Mouse (Mus musculus) forebrain, embryonic 13.5 days (tissue): ENCODE results near the gene Arl8a. TPM values are rescaled to one million over a fixed set of nuclear protein-coding genes. Genes with fewer than 3 reads are reported as not detected.
A peak's percentile ranks its signal among the peaks of the same experiment; 100 is the strongest.

Experiments
- ATAC-seq: fragments of 200-750 bp; cut with Nextera tagmentation; 2 replicates; pipeline ENCODE4 v1.8.0; 2017
- H3K27ac ChIP-seq: fragments of 300-500 bp; sonication (generic); 2 replicates; pipeline ENCODE4 v1.5.1; 2015; ENCODE audit warnings: inconsistent platforms, mild to moderate bottlenecking, moderate library complexity
- H3K27me3 ChIP-seq: fragments of 300-500 bp; sonication (generic); 2 replicates; pipeline ENCODE4 v1.6.1; 2015; ENCODE audit warnings: mild to moderate bottlenecking, inconsistent platforms
- H3K36me3 ChIP-seq: fragments of 300-500 bp; sonication (generic); 2 replicates; pipeline ENCODE4 v1.6.1; 2015; ENCODE audit warnings: mild to moderate bottlenecking, inconsistent platforms; ENCODE audit not compliant: poor library complexity, severe bottlenecking
- H3K4me1 ChIP-seq: fragments of 300-500 bp; sonication (generic); 2 replicates; pipeline ENCODE4 v1.6.1; 2015; ENCODE audit warnings: inconsistent platforms
- H3K4me2 ChIP-seq: fragments of 300-500 bp; sonication (generic); 2 replicates; pipeline ENCODE4 v1.6.1; 2015; ENCODE audit warnings: inconsistent platforms, mild to moderate bottlenecking, moderate library complexity
- H3K4me3 ChIP-seq: fragments of 300-500 bp; sonication (generic); 2 replicates; pipeline ENCODE4 v1.5.1; 2015; ENCODE audit warnings: mild to moderate bottlenecking, inconsistent platforms
- H3K9ac ChIP-seq: fragments of 300-500 bp; sonication (generic); 2 replicates; pipeline ENCODE4 v1.6.1; 2015; ENCODE audit warnings: mild to moderate bottlenecking, inconsistent platforms
- H3K9me3 ChIP-seq: fragments of 300-500 bp; sonication (generic); replicated peaks from 2 replicates; pipeline ENCODE4 v1.6.1; 2016; ENCODE audit warnings: inconsistent platforms
- WGBS: fragments of 180-500 bp; shearing (Covaris S2); methylation state at CpG from one replicate; pipeline ENCODE4 v1.1.7; 2015; 5-methylcytosine and 5-hydroxymethylcytosine counted together
- polyA plus RNA-seq: library from polyadenylated mRNA; unstranded; fragments of >200 nt; fragmentation: Nextera tagmentation; extraction: Ambion mirVana; gene quantifications from 2 replicates; pipeline ENCODE4 v1.2.1, GENCODE M21; 2015

The Arl8a gene
- polyA plus RNA-seq, 1 experiment from 2014 or later = 161 TPM

DNA sequence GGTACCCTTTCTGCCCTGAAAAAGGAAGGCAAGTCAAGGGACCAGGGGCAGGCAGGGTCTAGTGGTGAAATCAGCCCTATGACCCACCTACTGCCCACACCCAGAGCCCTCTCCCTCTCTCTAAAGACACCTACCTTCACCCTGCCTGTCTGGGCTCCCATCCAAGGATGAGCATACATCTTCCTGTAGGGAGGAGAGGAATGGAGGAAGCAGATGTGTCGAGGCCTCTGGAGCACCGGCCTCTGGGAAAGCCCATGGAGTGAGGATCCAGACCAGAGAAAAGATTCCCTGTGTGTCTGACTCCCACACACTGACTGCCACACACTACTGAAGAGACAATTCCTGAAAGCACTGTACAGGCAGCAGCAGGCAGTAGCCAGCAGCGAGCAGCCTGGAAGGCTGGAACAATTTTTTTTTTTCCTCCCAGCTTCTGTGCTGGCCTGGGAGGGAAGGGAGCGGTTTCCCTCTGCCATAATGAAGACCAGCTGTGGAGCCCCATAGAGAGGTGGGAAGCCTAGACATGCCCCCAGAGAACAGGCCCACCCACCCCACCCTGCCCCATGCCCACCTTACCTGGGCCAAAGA, 20.1 kb upstream of the Arl8a start:
- Histone ChIP-seq H3K9ac (no peak overlapping the region), H3K4me3 (no peak overlapping the region), H3K27ac (no peak overlapping the region), H3K9me3 (no peaks in the 10 kb centered on the region), H3K36me3 (no peaks in the 10 kb centered on the region), H3K4me1 (peaks cover 6% of the 10 kb centered on the region; the same call in 1 of the 2 replicates), H3K27me3 (peaks cover 17% of the 10 kb centered on the region), H3K4me2 (no peak overlapping the region)
- 62% methylated on average over 4 of the region's 4 CpGs for WGBS
- ATAC-seq = no peak

DNA sequence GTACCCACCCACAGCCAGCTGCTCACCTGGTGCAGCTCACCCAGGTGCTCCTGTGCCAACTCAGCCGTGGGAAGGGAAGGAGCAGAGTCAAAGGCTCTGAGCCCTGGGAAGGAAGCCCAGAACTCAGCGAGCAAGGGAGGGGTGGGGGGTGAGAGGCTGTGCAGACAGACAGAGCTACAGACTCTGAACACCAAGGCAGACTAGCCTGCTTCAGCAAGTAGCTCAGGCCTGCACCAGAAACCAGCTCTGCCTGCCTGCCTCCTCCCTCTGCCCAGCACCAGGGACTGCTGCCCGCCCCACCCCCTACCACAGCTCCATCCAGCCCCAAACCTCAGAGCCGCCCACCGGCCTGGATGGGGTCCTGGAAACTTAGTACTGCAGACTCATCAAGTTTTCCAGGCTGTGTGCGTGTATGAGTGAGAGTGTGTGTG, 18.6 kb upstream of the Arl8a start:
- H3K4me2 ChIP-seq = no peak overlapping the region
- H3K27me3 ChIP-seq = peaks cover 17% of the 10 kb centered on the region
- H3K9me3 ChIP-seq = no peaks in the 10 kb centered on the region
- 54% methylated on average over 6 of the region's 6 CpGs for WGBS
- H3K36me3 ChIP-seq = no peaks in the 10 kb centered on the region
- peaks cover 6% of the 10 kb centered on the region; the same call in 1 of the 2 replicates for H3K4me1 ChIP-seq
- no peak overlapping the region for H3K9ac ChIP-seq
- no peak overlapping the region for H3K4me3 ChIP-seq
- H3K27ac ChIP-seq = no peak overlapping the region
- no peak for ATAC-seq

DNA sequence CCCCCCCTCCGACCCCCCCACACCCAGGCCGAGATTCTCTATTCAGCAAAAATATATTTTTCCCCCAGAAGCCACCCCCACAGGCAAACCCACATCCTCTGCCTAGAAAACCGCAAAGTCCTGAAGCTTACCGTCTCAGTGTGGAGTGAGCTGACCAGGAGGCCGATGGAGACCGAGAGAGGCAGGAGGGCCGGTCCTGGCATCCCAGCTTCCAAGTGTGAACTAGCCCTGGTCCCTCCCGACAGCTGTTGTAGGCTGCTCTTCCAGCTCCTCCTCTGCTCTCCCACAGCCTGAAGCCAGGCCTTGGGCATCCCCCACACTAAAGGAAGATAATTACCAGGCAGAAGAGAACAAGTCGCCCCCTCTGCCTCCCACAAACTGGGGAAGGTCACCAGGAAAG, 17.6 kb upstream of the Arl8a start:
- no peaks in the 10 kb centered on the region for H3K36me3 ChIP-seq
- H3K4me3 ChIP-seq = no peak overlapping the region
- H3K4me2 ChIP-seq = no peak overlapping the region
- H3K9ac ChIP-seq = no peak overlapping the region
- peaks cover 17% of the 10 kb centered on the region for H3K27me3 ChIP-seq
- H3K9me3 ChIP-seq = no peaks in the 10 kb centered on the region
- H3K4me1 ChIP-seq = peaks cover 6% of the 10 kb centered on the region; the same call in 1 of the 2 replicates
- whole genome bisulfite sequencing = 27% methylated on average over 9 of the region's 9 CpGs
- no peak overlapping the region for H3K27ac ChIP-seq
- no peak for ATAC-seq

DNA sequence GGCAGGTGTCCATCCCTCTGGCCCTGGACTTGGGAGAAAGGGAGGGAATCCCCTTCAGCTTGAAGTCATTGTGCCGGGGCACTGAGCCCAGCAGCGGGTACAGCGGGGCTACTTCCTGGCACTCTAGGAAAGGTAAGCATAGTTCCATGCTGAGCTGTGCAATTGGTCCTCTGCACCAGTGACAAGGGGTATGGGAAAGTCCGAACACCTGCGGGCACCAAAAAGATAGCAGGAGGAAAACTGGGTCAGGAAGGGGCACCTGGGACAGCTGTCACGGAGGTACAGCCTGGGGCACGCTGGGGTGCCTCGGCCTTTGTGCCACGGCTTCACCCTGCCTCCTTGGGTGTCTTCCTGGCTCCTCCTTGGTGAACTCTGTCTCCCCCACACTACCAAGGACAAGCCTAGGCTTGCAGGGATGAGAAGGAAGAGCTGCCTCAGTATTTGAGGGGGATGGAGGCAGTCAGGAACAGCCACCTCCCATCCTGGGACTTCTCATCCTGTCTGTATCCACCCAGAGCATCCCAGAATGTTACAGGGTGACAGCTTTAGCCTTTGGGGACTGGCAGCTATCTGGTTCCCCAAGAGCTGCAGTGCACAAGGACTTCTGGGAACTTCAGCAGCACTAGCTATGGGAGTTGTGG, 17.0 kb upstream of the Arl8a start:
- Histone ChIP-seq H3K4me1 (peaks cover 6% of the 10 kb centered on the region; the same call in 1 of the 2 replicates), H3K27me3 (peaks cover 17% of the 10 kb centered on the region), H3K27ac (no peak overlapping the region), H3K9ac (no peak overlapping the region), H3K9me3 (no peaks in the 10 kb centered on the region), H3K4me2 (no peak overlapping the region), H3K4me3 (no peak overlapping the region), H3K36me3 (no peaks in the 10 kb centered on the region)
- WGBS = 57% methylated on average over 9 of the region's 9 CpGs
- ATAC-seq = no peak

DNA sequence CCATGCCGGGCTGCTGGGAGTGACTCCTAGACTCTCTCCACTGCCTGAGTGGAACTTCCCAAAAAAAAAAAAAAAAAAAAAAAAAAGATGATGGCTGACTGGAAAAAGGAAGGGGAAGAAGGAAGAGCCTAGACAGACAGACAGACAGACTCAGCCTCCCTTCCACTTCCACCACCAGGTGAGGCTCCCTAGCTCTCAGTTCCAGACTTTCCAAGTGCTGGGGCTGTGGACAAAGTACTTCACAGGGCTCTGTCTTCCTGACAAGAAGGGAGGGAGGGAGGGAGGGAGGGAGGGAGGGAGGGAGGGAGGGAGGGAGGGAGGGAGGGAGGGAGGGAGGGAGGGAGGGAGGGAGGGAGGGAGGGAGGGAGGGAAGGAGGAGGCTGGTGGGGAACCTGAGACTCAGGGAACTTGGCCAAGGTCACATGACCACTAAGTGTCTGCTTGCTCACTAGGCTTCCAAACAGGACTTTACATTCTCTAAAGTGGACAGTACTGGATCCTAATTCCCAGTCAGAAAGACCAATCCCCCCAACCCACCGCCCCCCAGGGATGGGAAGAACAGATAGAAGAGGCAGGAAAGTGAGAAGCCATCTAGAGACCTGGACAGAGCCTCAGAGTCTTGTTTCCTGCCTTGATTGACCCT, 16.1 kb upstream of the Arl8a start:
- no peak overlapping the region for H3K4me2 ChIP-seq
- peaks cover 6% of the 10 kb centered on the region; the same call in 1 of the 2 replicates for H3K4me1 ChIP-seq
- H3K9ac ChIP-seq = no peak overlapping the region
- H3K9me3 ChIP-seq = no peaks in the 10 kb centered on the region
- H3K36me3 ChIP-seq = no peaks in the 10 kb centered on the region
- H3K27me3 ChIP-seq = peaks cover 17% of the 10 kb centered on the region
- H3K4me3 ChIP-seq = no peak overlapping the region
- ATAC-seq = no peak
- WGBS = 80% methylated on average over 2 of the region's 2 CpGs
- no peak overlapping the region for H3K27ac ChIP-seq

DNA sequence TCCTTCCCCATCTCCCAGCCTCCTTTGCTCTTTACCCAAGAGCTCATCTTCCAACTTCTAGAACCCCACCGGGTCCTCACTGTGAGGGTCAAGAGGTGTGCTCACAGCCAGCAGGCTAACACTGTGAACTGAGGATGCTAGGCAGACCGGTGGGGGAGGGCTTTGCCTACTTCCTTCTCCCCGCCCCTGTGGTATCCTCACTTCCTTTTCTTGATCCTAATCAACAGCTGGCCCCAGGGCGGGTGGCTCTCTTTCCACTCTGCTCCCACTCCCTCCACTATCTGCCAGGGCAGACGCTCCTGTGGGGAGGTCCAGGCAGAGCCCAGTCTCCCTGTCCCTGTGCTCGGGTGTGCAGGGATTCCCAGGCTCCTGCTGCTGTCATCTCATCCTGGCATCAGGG, 15.6 kb upstream of the Arl8a start:
- H3K4me3 ChIP-seq = no peak overlapping the region
- no peak overlapping the region for H3K27ac ChIP-seq
- ATAC-seq = no peak
- H3K4me1 ChIP-seq = peaks cover 3% of the 10 kb centered on the region; the same call in 1 of the 2 replicates
- H3K27me3 ChIP-seq = peaks cover 14% of the 10 kb centered on the region
- H3K4me2 ChIP-seq = no peak overlapping the region
- H3K9ac ChIP-seq = no peak overlapping the region
- no peaks in the 10 kb centered on the region for H3K36me3 ChIP-seq
- 40% methylated on average over 6 of the region's 6 CpGs for WGBS
- no peaks in the 10 kb centered on the region for H3K9me3 ChIP-seq

DNA sequence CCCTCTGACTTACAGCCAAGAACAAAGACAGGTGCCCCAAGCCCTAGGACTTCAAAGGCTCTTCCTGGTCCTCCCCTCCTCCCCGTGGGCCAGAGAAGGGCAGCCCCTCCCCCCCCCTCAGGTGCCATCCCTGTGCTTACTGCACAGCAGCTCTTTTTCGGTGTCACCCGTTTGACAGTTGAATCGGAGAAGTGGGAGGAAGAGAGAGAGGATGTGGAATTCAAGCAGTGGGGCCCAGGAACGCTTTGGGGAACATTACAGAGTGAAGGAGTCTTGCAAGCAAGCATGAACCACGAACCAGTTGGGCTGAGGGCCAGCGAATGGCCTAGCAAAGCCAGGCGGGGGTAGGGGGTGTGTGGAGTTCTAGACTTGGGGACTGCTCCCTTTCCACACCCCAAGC, 15.1 kb upstream of the Arl8a start:
- ATAC-seq = no peak
- no peak overlapping the region for H3K27ac ChIP-seq
- H3K9ac ChIP-seq = no peak overlapping the region
- WGBS = 69% methylated on average over 8 of the region's 8 CpGs
- no peak overlapping the region for H3K4me3 ChIP-seq
- no peaks in the 10 kb centered on the region for H3K36me3 ChIP-seq
- H3K4me1 ChIP-seq = no peaks in the 10 kb centered on the region
- no peaks in the 10 kb centered on the region for H3K9me3 ChIP-seq
- H3K27me3 ChIP-seq = peaks cover 14% of the 10 kb centered on the region
- no peak overlapping the region for H3K4me2 ChIP-seq

DNA sequence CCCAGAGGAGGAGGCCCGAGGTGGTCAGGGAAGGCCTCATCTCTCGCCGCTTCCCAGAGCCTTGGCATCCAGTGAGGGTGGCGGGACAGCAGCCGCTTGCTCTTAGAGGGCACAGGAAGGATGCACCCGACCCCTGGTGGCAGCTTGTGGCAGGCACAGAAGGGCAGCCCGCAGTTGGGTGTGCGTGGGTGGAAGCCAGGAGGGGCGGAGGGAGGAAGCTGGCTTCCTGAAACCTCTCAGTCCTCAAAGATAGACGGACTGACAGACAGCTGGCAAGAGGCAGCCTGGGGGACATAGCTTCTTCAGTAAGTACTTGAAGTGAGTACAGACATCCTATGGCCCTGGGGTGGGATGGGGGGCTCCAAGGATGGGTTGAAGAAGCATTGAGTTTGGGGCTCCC, 14.2 kb upstream of the Arl8a start, which contains the start of gene Ptpn7:
TSS of gene Ptpn7 (plus strand) at position 228 of the 400 bp plus-strand sequence.
- H3K4me2 ChIP-seq = no peak within 1 kb of the TSS
- H3K36me3 ChIP-seq = no peaks in the 10 kb centered on the region
- no peak within 1 kb of the TSS for H3K27ac ChIP-seq
- no peak within 1 kb of the TSS for H3K4me3 ChIP-seq
- H3K9me3 ChIP-seq = no peaks in the 10 kb centered on the region
- 40% methylated on average over 10 of the region's 10 CpGs for WGBS
- no peaks in the 10 kb centered on the region for H3K4me1 ChIP-seq
- H3K27me3 ChIP-seq = peaks cover 14% of the 10 kb centered on the region
- H3K9ac ChIP-seq = no peak within 1 kb of the TSS
- ATAC-seq = peak; percentile 25; the same call in 1 of the 2 replicates

DNA sequence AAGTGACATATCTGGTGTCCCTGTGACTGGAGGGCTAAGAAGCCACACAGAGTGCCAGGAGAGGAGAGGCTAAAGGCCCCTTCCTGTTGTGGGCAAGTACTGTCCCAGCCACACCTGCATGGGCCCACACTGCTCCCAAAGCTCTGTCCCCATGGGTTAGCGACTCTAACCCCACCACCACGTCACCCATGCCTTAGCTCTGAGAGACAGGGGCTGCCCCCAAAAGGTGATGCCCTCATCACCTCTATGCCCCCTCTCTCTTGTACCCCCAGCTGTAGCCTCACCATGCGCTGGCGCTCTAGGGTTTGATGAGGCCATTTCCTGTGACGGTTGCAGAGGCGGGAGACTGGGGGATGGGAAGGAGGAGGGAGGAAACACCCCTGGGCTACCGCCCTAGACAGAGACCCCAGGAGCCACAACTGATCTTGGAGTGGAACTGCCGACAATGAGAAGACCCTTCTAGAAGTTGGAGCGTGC, 13.7 kb upstream of the Arl8a start:
- no peaks in the 10 kb centered on the region for H3K4me1 ChIP-seq
- peaks cover 12% of the 10 kb centered on the region for H3K27me3 ChIP-seq
- H3K9me3 ChIP-seq = no peaks in the 10 kb centered on the region
- H3K4me2 ChIP-seq = no peak overlapping the region
- H3K9ac ChIP-seq = no peak overlapping the region
- H3K36me3 ChIP-seq = no peaks in the 10 kb centered on the region
- H3K4me3 ChIP-seq = no peak overlapping the region
- ATAC-seq = no peak
- 85% methylated on average over 9 of the region's 9 CpGs for WGBS
- no peak overlapping the region for H3K27ac ChIP-seq

DNA sequence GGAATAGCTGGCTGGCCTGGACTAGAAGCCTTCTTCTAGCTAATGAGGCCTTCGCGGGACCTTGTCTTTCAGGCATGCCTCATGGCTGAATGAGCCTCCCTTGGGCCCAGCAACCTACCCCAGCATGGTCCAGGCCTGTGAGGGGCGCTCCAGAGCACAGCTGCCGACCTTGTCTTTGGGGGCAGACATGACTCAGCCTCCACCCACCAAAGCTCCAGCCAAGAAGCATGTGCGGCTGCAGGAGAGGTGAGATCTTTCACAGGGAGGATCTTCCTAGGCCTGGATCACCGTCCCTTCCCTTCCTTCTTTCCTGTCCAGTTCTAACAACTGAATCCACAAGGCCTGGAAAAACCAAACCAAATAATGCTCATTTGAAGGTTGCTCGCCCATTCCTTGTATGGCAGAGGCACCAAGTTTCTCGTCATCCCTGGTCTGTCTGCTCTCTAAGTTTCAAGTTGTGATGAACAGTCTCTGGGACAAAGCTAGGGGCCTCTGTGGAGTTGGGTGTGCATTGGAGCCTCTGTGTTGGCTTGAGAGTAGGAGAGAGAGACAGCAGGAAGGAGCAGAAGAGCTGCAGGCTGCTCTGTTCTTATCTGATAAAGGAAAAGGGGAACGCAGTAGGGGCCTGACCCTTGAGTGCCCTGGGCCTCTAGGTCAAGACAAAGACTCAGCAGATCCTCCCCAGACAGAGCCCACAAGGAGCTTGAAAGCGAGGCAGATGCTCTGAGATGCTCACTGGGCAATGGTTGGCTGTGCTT, 12.8 kb upstream of the Arl8a start:
- Histone ChIP-seq H3K36me3 (no peaks in the 10 kb centered on the region), H3K27me3 (peaks cover 10% of the 10 kb centered on the region), H3K9ac (no peak overlapping the region), H3K9me3 (no peaks in the 10 kb centered on the region), H3K4me1 (no peaks in the 10 kb centered on the region), H3K4me3 (no peak overlapping the region), H3K4me2 (no peak overlapping the region), H3K27ac (no peak overlapping the region)
- 84% methylated on average over 10 of the region's 10 CpGs for WGBS
- no peak for ATAC-seq

DNA sequence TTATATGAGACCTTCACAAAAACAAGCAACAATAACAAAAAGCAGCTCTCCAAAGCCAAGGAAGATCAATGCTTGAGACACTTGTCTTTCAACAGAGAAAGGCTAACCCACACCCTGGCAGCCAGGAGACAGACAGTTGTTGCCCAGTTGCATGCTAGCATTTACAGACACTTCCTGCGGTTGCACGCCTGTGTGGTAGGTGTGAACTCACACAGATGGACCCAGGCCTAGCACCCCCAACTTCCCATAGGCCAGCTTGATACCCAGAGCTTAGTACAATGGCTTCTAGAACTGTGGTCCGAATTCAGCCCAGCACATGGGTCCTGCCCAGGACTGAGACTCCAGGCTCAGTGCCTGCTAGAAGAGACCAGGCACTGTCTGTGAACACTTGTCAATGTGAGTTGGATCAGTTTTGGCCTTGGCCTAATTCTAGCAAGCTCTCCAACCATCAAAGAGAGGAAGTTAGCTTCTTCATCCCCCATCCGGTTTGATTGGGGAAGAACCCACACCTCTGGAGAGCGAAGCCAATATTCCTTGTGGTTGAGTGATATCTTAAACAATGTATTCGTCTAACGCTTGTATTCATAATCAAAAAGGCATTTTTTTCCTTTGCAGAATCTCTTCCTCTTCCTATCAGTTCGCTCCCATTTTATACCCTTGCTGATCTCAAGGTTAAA, 11.4 kb upstream of the Arl8a start:
- H3K4me2 ChIP-seq = no peak overlapping the region
- ATAC-seq = no peak
- no peaks in the 10 kb centered on the region for H3K27me3 ChIP-seq
- 86% methylated on average over 8 of the region's 8 CpGs for WGBS
- no peaks in the 10 kb centered on the region for H3K36me3 ChIP-seq
- no peak overlapping the region for H3K9ac ChIP-seq
- H3K9me3 ChIP-seq = no peaks in the 10 kb centered on the region
- no peak overlapping the region for H3K27ac ChIP-seq
- H3K4me3 ChIP-seq = no peak overlapping the region
- no peaks in the 10 kb centered on the region for H3K4me1 ChIP-seq
